Mouse (Mus musculus) neural tube, embryonic 11.5 days (tissue): ENCODE results near the gene Dmbx1. TPM values are rescaled to one million over a fixed set of nuclear protein-coding genes. Genes with fewer than 3 reads are reported as not detected.

Source experiments
- ATAC-seq: fragments of 200-750 bp; cut with Nextera tagmentation; 2 replicates; pipeline ENCODE4 v1.8.0; 2017; ENCODE audit warnings: moderate number of reproducible peaks, mild to moderate bottlenecking, moderate TSS enrichment, moderate library complexity; ENCODE audit not compliant: insufficient read depth, low FRiP score, low TSS enrichment
- DNase-seq: peaks from one replicate; pipeline ENCODE4 v3.0.0-alpha.2; 2015; ENCODE audit warnings: low spot score
- H3K27ac ChIP-seq: fragments of 300-500 bp; sonication (generic); 2 replicates; pipeline ENCODE4 v1.5.1; 2014; ENCODE audit warnings: low read depth, mild to moderate bottlenecking, low read length
- H3K27me3 ChIP-seq: fragments of 300-500 bp; sonication (generic); 2 replicates; pipeline ENCODE4 v1.6.1; 2014; ENCODE audit warnings: mild to moderate bottlenecking, low read length, mixed read lengths; ENCODE audit not compliant: control insufficient read depth, insufficient read depth
- H3K36me3 ChIP-seq: fragments of 300-500 bp; sonication (generic); 2 replicates; pipeline ENCODE4 v1.6.1; 2014; ENCODE audit warnings: mild to moderate bottlenecking, low read length, moderate library complexity, mixed read lengths; ENCODE audit not compliant: control insufficient read depth, insufficient read depth
- H3K4me1 ChIP-seq: fragments of 300-500 bp; sonication (generic); 2 replicates; pipeline ENCODE4 v1.6.1; 2014; ENCODE audit warnings: low read length, mixed read lengths; ENCODE audit not compliant: control insufficient read depth, insufficient read depth
- H3K4me2 ChIP-seq: fragments of 300-500 bp; sonication (generic); 2 replicates; pipeline ENCODE4 v1.6.1; 2014; ENCODE audit warnings: low read depth, mild to moderate bottlenecking, moderate library complexity
- H3K4me3 ChIP-seq: fragments of 300-500 bp; sonication (generic); 2 replicates; pipeline ENCODE4 v1.5.1; 2014; ENCODE audit warnings: low read depth, low read length
- H3K9ac ChIP-seq: fragments of 300-500 bp; sonication (generic); 2 replicates; pipeline ENCODE4 v1.6.1; 2014; ENCODE audit warnings: mild to moderate bottlenecking, low read length
- H3K9me3 ChIP-seq: fragments of 300-500 bp; sonication (generic); 2 replicates; pipeline ENCODE4 v1.6.1; 2016; ENCODE audit warnings: low read length; ENCODE audit not compliant: control insufficient read depth
- WGBS: fragments of 180-500 bp; shearing (Covaris S2); extraction: QIAGEN DNeasy Blood & Tissue Kit; methylation state at CpG from one replicate; pipeline ENCODE4 v1.1.7; 2014; 5-methylcytosine and 5-hydroxymethylcytosine counted together
- polyA plus RNA-seq: library from polyadenylated mRNA; unstranded; fragments of >200 nt; fragmentation: Nextera tagmentation; extraction: Ambion mirVana; gene quantifications from 2 replicates; pipeline ENCODE4 v1.2.1, GENCODE M21; 2014

Dmbx1 gene
- 0.38 and 0.77 TPM in 2 replicates for polyA plus RNA-seq

DNA sequence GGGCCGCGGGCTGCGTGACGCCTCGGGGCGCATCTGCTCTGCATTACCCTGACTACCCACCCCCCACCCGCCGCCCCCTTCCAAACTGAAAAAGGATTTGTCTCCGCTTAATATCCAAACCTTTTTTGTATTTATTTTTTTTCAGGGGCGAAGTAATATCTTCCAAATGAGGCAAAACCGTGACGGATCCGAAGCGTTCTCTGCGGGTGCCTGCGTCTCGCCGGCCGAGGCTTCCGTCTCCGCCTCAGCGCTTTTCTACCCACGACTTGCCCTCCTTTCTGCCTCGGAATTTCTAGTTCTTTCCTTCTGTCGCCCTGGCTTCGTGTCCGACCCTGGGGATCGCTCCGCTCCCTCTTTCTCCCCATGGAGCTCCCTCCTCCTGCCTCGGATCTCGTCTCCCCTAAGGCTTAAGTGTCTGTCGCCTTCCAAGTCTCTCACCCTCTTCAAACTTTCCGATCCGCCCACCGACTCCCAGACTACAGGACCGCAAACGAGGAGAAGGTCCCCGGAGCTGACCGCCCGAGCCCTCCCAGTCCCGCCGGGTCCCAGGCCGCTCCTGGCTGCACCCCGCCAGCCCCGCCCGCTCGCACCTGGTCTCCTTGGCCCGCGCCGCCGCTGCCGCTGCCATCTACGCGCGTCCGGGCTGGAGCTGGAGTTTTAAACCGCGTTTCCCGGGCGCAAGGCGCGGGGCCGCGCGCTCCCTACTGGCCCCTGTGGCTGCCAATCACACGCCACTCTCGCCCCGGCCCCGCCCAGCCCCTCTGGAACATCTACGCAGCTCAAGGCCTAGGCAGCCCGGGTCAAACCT lies at the start of gene Dmbx1:
Gene Dmbx1 (minus strand): TSS at position 632 of the 808 bp plus-strand sequence.
- H3K27me3 ChIP-seq: peaks cover 99% of the 10 kb centered on the region
- under 1% methylated on average over 70 of the region's 71 CpGs for WGBS
- H3K9me3 ChIP-seq: no peaks in the 10 kb centered on the region
- peak within 1 kb of the TSS; percentile 28 for H3K4me3 ChIP-seq
- peaks cover 21% of the 10 kb centered on the region for H3K4me1 ChIP-seq
- no peaks in the 10 kb centered on the region for H3K36me3 ChIP-seq
- DNase-seq (peak; percentile 72), ATAC-seq (peak; percentile 33; the same call in 1 of the 2 replicates)
- H3K4me2 ChIP-seq: peak within 1 kb of the TSS; percentile 57
- H3K9ac ChIP-seq: no peak within 1 kb of the TSS
- H3K27ac ChIP-seq: no peak within 1 kb of the TSS

DNA sequence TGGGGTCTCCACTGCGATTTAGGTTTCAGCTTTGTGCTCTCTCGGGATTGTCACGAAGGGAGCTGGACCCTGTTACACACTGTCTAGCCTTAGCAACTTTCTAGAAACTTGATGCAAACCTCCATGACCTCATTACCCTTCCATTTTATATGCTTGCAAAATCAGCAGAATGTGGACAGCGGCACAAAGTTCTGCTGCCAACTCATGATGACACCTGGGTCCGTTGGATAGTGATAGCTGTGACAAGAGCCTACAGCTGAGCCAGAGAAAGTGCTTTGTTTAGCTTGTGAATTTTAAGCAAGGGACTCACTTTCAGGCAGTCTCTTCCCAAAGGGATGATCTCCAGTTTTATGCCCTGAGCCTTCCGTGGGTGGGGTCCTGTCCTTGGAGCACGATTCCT lies 49.7 kb upstream of the Dmbx1 start:
- Histone ChIP-seq H3K4me3 (no peak overlapping the region), H3K27me3 (0 out of 2 replicates have a peak, but pooled peaks cover 4% of the 10 kb centered on the region), H3K9me3 (no peaks in the 10 kb centered on the region), H3K4me2 (no peak overlapping the region), H3K36me3 (no peaks in the 10 kb centered on the region), H3K4me1 (no peaks in the 10 kb centered on the region), H3K9ac (no peak overlapping the region), H3K27ac (no peak overlapping the region)
- DNase-seq (no peak), ATAC-seq (no peak)
- WGBS: 81% methylated on average over 7 of the region's 7 CpGs

DNA sequence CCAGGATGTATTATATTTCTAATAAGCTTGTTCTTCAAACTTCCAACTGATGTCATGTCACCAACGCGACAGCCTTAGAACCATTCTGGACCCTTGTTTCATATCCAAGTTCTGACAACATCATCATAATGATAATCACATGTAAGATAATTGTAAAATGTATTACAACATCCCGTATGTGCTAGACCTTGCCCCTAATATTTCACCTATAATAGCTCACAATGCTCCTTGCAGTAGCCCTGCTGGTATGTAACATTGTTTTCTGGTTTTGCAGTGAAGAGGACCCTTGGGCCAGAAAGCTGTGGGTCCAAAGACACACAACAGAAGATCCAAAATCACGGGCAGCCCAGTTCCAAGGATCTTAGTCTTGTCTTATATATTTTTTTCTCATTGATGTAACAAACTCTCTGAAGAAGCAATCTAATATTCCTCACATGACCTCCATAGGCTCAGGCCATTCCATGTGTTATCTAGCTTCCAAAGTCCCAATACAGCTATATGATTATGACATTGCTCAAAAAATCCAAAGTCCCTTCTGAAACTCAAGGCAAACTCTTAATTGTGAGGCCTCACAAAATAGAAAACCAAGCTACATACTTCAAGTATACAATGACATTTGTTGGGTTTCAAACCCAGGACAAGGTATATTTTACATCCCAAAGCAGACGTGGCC lies 48.3 kb upstream of the Dmbx1 start:
- no peak overlapping the region for H3K4me3 ChIP-seq
- H3K9ac ChIP-seq: no peak overlapping the region
- H3K27ac ChIP-seq: no peak overlapping the region
- no peaks in the 10 kb centered on the region for H3K36me3 ChIP-seq
- WGBS: 75% methylated on average over 5 of the region's 5 CpGs
- H3K27me3 ChIP-seq: peaks cover 13% of the 10 kb centered on the region; the same call in 1 of the 2 replicates
- H3K9me3 ChIP-seq: no peaks in the 10 kb centered on the region
- H3K4me1 ChIP-seq: no peaks in the 10 kb centered on the region
- no peak overlapping the region for H3K4me2 ChIP-seq
- DNase-seq (no peak), ATAC-seq (no peak)

DNA sequence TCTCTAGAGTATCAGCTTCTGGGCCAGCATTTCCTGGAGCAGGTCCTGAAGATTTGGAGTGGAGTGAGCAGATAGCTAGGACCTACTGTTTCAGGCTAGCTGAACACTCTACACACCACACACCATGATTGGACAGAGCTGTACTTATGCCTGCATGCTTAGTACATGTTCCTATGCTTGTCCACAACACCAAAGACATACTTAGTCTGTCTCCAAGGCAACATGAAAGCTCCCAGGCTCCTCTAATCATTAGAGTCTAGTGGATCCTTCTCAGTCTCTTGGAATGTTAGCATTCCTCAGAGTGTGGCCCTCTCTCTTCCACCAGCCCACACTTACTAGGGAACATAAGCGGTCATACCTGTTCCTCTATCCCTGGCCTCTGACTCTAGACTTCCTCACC lies 47.7 kb upstream of the Dmbx1 start:
- DNase-seq (no peak), ATAC-seq (no peak)
- Histone ChIP-seq H3K27ac (no peak overlapping the region), H3K4me2 (no peak overlapping the region), H3K36me3 (no peaks in the 10 kb centered on the region), H3K9ac (no peak overlapping the region), H3K4me1 (no peaks in the 10 kb centered on the region), H3K27me3 (peaks cover 13% of the 10 kb centered on the region; the same call in 1 of the 2 replicates), H3K9me3 (no peaks in the 10 kb centered on the region), H3K4me3 (no peak overlapping the region)
- WGBS: 92% methylated on average over 1 of the region's 1 CpGs

DNA sequence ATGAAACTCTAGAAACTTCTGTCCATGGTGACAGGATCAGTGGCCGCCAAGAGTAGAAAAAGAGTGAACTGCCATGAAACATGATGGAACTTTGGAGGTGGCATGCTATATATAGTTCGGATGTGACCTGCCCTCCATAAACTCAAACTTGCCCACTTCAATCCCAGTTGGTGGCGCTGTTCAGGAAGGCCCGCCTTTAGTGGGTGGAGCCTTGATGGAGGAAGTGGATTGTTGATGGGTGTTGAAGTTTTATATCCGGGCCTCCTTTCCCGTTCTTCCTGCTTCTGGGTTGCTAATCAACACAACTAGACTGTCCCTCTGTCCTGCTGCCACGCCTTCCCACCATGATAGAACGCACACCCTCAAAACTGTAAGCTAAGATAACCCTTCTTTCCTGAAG lies 45.2 kb upstream of the Dmbx1 start:
- 37% methylated on average over 8 of the region's 8 CpGs for WGBS
- ATAC-seq (no peak), DNase-seq (no peak)

DNA sequence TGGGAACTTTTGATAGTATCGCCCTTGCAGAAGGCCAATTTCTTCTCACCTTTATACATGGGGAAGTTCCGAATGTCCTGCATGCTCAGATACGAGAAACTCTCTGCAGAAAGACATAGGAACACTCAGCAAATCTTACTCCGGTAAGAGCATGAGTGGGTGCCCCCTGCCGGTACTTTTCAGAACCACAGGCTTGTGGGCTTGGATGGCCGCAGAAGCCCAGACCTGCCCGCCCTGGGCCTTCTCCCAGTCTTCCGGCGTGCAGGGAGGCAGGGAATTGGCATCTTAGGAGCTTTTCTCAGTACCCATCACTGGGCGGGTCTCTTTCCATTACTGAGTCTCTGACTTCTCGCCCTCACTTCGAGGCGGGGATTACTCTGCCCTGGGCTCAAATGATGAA lies 44.4 kb upstream of the Dmbx1 start:
- Histone ChIP-seq H3K27me3 (peaks cover 40% of the 10 kb centered on the region), H3K4me2 (no peak overlapping the region), H3K27ac (no peak overlapping the region), H3K9me3 (no peaks in the 10 kb centered on the region), H3K9ac (no peak overlapping the region), H3K36me3 (no peaks in the 10 kb centered on the region), H3K4me3 (no peak overlapping the region), H3K4me1 (peaks cover 7% of the 10 kb centered on the region)
- DNase-seq: peak; percentile 91
- ATAC-seq: peak; percentile 24; the same call in 1 of the 2 replicates
- 2% methylated on average over 13 of the region's 13 CpGs for WGBS

More for the DNA sequence above, 45.2 kb upstream of the Dmbx1 start:
- no peak overlapping the region for H3K4me2 ChIP-seq
- no peak overlapping the region for H3K4me3 ChIP-seq
- peaks cover 32% of the 10 kb centered on the region for H3K27me3 ChIP-seq
- H3K9me3 ChIP-seq: no peaks in the 10 kb centered on the region
- H3K9ac ChIP-seq: no peak overlapping the region
- H3K4me1 ChIP-seq: no peaks in the 10 kb centered on the region
- H3K27ac ChIP-seq: no peak overlapping the region
- no peaks in the 10 kb centered on the region for H3K36me3 ChIP-seq

DNA sequence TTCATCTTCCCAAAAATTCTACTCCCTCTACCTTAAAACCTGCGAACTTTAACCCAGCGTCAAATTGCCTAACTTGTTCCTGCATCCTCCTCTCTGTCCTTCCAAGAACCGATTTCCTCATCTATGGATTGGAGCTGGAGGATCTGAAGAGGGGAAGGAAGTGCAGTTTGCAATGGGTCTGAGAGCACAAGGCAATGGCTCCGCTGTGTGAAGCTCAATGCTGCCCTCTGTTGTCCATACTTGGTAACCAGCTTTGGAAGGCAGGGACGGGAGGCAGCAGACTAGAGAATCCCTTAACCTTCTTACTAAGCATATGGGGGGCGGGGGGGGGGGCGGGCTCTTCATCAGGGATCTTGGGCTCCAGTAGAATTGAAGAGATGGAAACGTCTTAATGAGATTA lies 41.0 kb upstream of the Dmbx1 start:
- peaks cover 72% of the 10 kb centered on the region for H3K27me3 ChIP-seq
- H3K9ac ChIP-seq: no peak overlapping the region
- H3K36me3 ChIP-seq: no peaks in the 10 kb centered on the region
- H3K27ac ChIP-seq: no peak overlapping the region
- H3K4me1 ChIP-seq: peaks cover 22% of the 10 kb centered on the region
- DNase-seq: peak; percentile 73
- ATAC-seq: no peak
- H3K4me3 ChIP-seq: no peak overlapping the region
- WGBS: 0% methylated on average over 8 of the region's 8 CpGs
- H3K9me3 ChIP-seq: no peaks in the 10 kb centered on the region
- H3K4me2 ChIP-seq: no peak overlapping the region

DNA sequence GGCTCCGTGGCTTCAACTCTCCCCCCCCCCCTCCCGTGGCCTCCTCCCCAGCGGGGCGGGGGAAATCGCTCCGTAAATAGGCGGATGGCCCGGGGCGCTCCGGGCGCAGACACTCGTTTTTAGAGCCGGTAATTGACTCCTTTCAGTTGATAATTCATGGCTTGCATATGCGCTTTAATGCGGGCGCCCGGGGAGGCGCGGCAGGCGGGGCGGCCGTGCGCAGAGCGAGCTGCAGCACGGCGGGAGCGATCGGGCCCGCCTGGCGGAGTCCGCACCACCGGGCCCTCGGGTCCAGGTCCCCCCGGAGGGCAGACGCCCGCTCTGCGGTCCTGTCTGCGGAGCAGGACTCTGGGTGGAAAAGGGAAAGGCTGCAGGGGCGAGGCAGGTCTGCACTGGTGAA lies 39.7 kb upstream of the Dmbx1 start:
- H3K4me2 ChIP-seq: peak overlapping the region; percentile 43
- 0 out of 2 replicates have a peak overlapping the region, but pooled peaks have one; percentile 28 for H3K9ac ChIP-seq
- no peak overlapping the region for H3K27ac ChIP-seq
- DNase-seq (peak; percentile 61), ATAC-seq (peak; percentile 42; the same call in 1 of the 2 replicates)
- no peaks in the 10 kb centered on the region for H3K9me3 ChIP-seq
- no peaks in the 10 kb centered on the region for H3K36me3 ChIP-seq
- H3K4me3 ChIP-seq: peak overlapping the region; percentile 9; the same call in 1 of the 2 replicates
- H3K4me1 ChIP-seq: peaks cover 22% of the 10 kb centered on the region
- peaks cover 79% of the 10 kb centered on the region for H3K27me3 ChIP-seq
- WGBS: under 1% methylated on average over 37 of the region's 39 CpGs
